Mouse (Mus musculus) fat pad, adult 2 months (tissue): ENCODE measurements at regions not wholly inside any gene's neighbourhood (a gene's known extent, or its start where the extent isn't known, plus 50 kb on each side); places are given as distances from the start of the nearest gene placed in this dataset.

Experiments
- DNase-seq: peaks from one replicate; pipeline ENCODE4 v3.0.0-alpha.2; 2011; ENCODE audit warnings: low read depth, low spot score; ENCODE audit errors: extremely low read depth

DNA sequence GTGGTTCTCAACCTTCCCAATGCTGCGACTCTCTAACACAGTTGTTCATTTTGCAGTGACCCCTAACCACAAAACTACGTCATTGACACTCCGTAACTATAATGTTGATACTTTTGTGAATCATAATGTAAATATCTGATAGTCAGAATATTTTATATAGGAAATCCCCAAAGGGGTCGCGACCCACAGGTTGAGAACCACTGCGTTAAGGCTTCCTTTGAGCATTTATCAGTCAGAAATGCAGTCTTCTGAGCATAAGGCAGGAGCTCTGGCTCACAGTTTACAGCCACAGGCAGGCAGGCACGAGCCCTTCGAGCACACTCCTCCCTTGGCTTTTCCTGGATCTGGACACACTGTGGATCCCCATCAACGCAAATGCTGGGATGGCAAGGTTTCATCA lies 57.0 kb downstream of the Nxnl2 start:
- DNase-seq = no peak

DNA sequence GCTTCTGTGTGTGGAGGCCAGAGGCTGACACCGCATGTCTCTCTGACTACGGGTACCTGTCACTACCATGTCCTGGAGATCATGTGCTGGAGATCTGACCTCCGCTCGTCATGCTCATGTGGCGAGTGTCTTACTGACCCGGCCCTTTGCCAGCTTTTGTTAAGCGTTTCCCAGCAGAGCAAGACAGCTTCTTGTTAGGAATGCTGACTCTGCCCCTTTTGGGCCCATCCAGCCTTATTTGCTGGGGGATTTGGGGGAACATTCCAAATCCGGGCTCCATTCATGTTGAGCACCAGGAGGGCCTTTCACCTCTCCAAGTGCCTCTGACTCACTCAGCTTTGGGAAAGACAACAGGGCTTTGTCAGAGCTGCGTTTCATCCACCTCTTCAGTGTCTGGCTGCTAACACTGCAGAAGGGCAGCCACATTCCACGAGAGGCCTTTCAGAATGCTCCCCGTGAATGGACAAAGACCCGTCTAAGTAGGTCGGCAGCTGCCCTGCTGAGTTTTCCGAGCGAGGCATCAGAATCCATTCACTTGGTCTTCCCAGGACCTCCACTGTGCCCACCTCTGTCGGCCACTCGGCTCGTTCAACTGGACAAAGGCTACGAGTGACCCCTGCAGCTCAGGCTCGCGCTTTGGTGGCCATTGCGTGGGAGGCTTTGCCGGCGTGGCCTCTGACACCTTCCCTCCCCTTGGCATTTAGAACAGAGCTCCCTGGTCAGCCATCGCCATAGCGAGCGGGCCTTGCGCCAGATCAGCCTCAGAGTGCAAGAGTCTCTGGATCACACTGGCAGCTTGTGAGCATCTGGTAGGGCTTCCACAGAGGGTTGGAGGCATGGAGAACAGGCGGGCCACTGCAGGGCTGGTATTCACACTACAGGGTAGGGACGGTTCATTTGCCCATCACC lies 58.3 kb downstream of the Nxnl2 start:
- DNase-seq = no peak

DNA sequence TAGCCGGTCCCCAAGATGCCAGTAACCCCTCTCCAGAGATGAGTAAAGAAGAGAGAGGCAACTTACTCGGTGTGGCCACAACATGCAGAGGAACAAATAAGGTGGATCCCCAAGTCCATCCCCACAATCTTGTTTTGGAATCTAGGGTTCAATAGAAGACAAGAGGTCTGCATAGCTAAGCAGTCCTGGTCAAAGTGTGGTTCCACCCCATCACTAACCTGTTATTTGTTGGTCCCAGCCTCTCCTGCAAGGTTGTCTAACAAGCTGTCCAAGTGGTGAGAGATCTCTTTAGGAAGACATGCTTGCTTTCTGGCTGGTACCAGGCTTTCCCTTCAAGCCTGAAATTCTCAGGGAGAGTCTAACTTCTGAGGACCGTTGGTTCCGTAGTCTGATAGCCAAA lies 59.0 kb downstream of the Nxnl2 start:
- no peak for DNase-seq

DNA sequence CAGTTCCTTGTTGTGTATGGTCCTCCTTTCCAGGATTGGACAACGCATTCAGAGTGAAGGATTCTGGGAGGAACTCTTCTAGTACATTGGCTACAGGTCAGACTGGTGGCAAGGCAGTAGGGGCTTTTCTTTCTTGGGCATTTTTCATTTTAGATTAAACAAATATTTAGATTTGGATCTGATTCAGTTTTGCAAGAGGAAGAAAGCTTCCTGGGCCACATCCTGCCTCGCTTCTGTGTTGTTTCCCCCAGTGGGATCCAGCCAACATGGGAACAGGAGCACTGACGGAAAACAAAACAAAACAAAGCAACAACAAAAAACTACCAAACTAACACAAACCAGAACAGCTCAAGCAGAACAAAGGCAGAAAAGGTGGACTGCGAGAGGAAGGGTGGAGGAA lies 60.8 kb downstream of the Nxnl2 start:
- no peak for DNase-seq

DNA sequence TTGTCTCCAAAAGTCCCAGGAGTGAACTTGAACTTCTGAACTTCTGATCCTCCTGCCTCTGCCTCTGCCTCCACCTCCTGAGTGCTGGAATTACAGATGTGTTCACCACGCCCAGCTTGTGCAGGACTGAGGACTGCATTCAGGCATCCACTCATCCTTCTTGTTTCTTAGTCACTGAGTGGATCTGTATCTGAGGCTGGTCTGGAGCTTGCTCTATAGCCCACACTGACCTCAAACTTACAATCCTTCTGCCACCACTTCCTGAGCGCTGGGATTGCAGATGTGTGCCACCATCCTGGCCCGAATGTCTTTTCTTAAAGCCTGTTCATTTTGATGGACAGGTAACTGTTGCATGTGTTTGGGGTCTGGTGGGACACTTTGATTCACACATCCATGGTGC lies 76.6 kb downstream of the Nxnl2 start:
- no peak for DNase-seq

DNA sequence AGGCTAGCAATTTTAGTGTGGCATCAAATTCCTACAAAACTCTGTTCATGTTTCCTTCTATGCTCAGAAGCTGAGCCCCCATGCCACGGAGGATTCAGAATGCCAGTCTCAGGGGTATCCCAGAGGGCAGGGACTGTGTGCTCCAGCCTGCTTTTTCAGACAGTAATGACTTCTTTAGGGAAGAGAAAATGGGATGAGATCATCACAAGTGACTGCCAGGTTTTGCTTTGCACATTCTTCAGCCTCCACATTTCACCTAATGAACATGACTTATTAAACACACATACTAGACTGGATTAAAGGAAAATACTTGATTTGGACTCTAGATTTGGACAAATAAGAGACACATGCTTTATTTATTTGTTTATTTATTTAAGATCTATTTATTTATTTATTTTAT lies 82.5 kb downstream of the Nxnl2 start:
- no peak for DNase-seq

DNA sequence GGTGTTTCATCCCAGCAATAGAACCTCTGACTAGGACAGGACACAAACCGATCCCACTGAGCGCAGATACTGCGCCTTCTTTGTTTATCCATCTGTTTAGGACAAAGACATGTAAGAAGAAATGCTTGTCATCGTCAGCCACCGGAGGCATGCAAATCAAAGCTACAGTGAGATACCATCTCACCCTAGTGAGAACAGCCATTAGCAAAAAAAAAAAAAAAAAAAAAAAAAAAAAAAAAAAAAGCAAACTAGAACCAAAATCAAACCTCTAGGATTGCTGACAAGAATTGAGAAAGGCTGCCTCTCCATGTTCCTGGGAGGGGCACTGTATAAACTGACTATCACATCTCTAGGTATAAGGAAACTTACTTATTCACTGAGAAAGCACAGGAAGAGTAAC lies 84.9 kb downstream of the Nxnl2 start:
- no peak for DNase-seq

DNA sequence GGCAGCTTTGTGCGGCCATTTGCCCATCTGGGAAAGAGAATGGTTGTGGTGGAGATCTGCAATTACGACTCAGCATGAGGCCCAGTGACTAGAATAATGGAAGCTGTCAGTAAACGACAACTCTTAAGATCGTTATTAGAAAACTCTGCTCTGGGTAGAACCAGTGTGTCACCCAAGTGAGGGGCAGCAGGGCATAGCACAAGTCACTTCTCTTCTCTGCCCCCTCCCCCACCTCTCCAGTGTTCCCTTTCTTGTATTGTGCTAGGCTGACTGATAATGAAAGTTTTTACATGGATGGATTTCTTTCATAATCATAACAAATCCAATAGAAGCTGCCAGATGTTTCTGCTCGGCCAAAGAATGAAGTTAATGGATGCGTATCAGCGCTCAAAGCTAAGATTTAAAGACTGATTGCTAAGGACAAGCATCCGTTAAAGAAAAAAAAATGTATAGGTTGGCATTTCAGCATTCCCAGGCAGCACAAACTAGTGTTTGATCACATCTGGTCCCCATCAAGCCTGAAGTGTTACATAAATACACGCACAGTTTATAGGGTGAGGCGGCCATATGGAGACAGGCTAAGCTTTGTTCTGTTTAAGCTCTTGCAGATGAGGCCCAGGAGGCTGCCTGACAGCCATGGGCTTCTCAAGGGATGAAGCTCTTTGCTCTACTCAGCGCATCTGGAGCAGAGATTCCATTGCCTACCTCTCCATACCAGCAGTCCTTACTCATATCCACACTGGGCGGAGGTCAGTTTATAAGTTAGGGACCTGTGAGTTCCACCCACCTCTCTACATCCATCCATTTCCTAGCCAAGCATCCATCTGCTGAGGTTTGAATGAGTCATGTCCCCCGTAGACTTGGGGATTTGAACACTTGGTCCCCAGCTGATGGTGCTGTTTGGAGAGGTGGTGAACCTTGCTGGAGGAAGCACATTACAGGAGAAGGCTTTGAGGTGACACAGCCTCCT lies 88.2 kb downstream of the Nxnl2 start:
- no peak for DNase-seq

DNA sequence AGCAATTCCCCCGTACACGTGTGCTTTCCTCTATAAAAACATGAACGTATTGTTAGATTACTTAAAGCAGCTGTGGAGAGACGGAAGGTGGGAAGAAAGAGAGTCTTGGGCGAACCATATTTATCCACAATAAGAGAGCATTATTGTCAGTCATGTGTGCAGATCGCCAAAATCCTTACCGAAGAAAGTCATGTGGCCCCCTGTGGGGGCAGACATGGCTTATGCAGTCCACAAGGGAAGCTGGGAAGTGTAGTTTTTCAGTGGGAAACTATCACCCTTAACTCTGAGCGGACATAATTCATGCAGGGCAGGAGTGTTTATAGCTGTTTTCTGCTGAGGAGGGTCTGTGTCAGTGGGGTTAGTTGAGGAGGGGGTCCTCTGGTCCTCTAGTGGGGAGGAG lies 90.8 kb downstream of the Nxnl2 start:
- DNase-seq = no peak

DNA sequence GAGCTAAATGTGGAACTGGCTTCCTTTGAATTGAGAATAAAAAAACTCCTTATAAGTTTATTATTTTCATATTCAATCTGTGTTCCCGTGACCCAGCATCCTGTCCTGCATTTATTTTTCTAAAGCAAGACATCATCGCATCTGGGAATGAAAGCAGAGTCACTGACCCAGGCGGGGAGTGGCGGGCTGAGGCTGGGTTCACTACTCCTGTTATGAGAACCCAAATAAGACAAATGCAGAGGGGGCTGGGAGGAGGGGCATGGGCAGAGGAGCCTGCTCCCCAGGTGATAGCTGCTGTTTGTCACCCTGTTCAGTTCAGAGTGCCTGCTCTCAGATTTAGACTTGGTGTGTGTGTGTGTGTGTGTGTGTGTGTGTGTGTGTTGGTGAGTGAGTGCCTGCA lies 102.0 kb downstream of the Nxnl2 start:
- DNase-seq = no peak

DNA sequence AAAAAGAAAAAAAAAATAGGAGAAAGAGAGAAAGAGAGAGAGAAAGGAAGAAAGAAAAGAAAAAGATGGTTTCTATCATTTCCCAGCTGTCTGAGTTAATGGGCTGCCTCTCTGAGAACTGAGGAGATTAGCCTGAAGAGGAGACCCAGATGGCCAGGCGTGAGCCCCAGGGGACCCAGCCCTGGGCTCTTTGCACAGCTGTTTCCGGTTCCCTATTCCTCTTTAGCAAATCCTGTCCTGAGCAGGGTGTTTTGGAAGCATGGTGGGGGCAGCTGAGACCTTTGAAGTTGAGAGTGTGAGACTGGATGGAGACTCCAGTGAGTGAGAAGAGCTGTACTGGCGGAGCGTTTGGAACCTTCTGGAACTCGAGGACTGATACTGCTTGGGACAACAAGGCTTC lies 103.8 kb downstream of the Nxnl2 start:
- no peak for DNase-seq

DNA sequence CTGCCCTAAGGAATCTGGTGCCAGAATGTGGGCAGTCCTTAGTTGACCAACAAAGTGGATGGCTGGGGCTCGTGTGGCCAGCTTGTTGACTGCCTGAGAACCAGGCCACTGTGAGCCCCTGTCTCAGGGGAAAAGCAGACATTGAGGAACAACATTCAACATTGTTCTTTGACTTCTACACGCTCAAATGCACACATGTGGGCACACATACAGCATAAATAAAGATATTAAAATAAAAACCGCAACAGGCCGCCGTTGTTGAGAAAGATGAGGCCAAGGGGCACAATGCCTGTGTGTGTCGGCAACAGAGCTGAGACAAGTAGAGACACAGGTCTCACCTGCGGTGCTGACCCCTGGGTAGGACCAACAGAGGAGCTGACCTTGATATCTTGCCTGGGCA lies 105.8 kb downstream of the Nxnl2 start:
- no peak for DNase-seq

DNA sequence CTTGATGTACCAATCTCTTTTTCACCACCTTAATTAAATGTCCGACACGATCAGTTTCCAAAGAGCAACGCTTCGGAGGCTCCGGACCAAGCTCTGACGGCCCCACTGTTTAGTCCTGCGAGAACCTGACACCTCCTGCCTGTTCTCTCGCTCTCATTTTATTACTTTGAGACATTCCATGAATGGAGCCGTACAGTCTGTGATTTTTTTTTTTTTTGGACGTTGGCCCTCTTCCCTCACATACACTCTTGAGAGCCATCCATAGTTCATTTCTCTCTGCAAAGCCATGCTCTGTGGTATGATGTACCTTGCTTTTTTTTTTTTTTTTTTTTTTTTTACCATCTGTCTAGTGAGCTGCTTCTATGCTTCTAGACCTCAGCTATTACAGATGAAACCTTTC lies 106.7 kb downstream of the Nxnl2 start:
- DNase-seq = no peak

DNA sequence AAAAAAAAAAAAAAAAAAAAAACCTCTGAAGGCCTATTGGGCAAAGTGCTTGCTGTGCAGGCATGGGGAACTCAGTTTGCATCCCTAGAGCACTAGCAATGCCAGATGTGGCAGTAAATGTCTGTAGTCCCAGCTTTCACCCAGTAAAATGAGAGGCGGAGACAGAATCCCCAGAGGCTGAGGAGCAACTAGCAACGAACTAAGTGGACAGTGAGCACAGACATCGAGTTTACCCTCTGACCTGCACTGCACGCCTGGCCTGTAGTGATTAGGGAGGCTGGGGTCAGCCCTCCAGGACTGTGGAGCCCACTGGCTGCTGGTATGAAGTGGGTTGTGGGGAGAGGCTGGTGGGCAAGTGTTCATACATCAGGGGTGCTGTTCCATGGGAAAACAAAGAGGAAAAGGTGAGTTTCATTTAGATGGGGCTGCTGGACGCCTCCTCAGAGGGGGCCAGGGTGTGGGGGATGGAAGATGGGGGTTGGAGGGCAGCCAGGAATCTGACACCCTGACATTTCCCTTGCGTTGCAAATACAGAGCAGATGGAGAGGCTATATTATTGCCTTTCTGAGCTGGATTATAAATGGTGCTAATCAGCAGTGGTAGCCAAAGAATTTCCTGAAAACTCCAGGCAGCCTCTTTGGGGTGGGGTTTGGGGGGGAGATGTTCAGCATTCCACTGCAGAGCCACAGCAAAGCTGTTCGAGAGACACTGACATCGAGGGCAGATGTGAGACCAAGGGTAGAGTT lies 109.0 kb downstream of the Nxnl2 start:
- no peak for DNase-seq

DNA sequence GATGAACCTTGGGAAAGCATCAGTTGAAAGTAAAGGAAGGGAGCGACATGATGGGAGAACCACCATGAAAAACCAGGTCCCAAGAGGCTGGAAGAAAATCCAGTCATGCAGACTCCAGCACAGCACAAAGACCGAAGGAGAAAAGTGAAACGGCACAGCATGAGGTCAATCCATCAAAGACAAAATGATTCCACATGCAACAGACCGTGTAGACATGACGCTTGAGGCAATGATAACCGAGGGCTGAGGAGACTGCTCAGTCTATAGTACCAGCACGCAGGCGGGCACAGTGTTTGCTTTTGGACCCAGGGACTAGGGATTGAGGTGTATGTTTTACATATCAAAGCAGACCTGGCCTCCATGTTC lies 109.5 kb downstream of the Nxnl2 start:
- DNase-seq = no peak

DNA sequence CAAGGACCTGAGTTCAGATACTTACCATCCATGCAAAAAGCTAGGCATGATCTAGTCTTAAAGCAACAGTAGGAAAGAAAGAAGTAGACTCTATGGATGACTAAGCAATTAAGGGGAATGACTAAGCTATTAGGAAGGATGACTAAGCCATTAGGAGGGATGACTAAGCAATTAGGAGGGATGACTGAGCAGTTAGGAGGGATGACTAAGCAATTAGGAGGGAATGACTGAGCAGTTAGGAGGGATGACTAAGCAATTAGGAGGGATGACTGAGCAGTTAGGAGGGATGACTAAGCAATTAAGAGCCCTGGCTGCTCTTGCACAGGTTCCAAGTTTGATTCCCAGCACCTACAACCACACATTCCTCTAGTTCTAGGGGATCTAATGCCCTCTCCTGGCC lies 113.9 kb downstream of the Nxnl2 start:
- no peak for DNase-seq

DNA sequence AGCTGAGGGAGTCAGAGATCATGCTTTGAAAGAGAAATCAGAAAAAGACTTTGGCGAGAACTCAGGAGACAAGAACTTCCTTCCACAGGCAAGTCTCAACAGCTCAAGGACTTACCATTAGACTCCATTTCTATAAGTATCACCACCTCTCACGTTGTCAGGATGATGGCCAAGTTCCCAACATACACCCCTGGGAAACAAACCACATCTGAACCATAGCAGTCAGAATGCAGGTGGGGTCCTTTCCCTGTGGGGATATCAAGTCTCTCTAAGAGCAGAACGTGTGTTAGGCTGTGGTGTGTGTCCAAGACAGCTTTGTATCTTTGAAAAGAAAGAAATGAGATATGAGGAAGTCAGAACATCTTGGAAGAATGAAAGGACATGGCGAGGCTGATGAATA lies 118.6 kb downstream of the Nxnl2 start:
- no peak for DNase-seq

DNA sequence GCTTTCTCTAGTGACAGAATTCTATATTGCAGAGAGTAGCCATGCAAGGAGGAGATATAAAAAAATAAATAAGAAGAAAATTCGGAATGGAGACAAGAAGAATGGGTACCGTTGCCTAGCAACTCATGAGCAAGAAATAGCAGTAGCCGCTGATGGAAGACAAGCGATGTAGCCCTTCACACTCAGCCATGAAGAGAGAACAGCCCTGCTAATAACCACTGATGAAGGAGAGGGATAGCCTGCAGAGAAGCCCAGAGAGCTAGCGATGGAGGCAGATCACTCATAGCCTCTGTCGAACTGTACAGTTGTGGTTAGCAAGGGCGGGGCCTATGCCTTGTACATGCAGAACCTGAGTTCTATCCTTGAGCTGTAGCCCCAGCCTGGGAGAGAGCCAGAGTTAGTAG lies 118.4 kb upstream of the S1pr3 start:
- DNase-seq = no peak

DNA sequence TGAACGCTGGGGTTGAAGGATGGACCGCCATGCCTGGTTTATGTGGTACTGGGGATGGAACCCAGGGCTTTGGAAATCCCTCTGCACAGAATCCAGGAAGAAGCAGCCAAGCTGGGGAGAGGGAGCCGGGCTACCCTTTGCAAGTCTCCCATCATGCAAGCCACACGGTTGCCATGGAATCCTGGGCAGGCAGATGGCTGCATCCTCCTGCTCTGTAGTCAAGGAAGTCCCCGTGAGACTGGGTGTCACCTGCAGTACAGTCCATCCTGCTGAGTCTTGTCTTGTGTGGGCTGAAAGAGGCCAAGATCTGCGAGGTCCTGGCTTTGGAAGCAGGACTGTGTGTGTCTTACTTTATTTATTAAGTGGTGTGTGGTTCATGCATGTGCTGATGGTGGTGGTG lies 117.5 kb upstream of the S1pr3 start:
- no peak for DNase-seq

DNA sequence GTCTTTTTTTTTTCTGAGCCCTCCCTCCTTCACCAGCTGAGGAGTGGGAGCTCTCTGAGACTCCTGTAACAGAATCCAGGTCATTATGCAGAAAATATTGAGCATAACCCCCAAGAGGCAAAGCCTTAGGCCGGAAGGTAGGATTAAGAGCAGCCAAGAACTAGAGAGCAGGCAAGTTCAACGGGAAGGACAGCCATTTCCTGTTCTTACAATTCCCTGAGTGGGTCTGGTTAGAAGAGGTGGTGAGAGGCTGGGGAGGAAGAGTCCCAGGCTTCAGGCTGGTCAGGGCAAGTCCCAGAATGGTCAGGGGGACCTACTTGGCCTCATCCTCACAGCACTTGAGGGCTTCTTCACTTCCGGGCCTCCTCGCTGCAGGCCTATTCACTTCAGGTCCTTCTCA lies 115.4 kb upstream of the S1pr3 start:
- no peak for DNase-seq

DNA sequence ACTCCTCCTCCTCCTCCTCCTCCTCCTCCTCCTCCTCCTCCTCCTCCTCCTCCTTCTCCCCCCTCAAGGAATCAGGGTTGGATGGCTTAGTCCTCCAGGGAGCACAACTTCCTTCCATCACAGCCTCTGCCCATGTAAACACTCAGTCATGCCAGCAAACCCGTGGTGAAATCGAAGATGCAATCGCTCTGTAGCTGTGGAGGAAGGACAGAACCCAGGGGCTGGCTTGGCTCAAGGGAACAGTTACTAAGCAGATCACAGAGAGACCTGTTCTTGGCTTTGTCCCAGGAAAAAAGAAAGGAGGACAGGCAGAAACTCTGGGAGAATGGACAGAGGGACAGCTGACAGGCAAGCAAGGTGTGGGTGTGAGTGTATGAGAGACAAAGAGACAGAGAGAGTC lies 112.6 kb upstream of the S1pr3 start:
- DNase-seq = peak; percentile 26
